Mouse (Mus musculus): ENCODE measurements at regions not wholly inside any gene's neighbourhood (a gene's known extent, or its start where the extent isn't known, plus 50 kb on each side); places are given as distances from the start of the nearest gene placed in this dataset.

DNA sequence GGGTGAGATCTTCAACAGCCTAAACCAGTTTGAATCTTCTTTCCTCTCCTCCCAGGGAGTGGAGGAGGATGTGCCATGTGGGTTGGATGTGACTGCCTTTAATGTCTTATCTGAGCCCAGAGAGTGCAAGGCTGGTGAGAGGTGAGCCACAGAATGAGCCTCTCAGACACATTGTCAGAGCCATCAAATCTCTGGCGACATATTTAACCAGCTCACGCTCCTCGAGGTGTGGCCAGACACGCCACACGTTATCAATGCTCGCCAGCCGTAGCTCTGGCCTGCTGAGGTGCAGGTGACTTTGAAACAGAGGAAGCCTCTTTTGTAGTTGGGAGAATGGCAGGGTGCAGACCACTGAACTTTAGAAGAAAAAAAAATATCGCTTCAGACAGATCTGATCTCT lies 463.5 kb upstream of the Kcnab2 start:
- intact Hi-C loops (cut with DNase I): no loop called here

DNA sequence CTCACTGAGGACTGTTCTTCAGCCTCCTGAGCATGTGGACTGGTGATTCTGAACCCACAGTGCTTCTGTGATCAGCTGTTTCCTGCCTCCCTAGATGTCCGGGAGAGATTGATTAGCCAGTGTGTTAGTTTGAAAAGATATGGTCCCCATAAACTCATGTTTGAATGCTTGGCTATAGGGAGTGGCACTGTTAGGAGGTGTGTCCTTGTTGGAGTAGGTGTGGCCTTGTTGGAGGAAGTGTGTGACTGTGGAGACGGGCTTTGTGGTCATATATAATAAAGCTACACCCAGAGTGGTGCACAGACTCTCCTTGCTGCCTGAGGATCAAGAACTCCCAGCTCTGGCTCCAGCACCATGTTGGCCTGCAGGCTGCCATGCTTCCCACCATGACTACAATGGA lies 458.9 kb upstream of the Kcnab2 start:
- intact Hi-C loops (cut with DNase I): no loop called here

DNA sequence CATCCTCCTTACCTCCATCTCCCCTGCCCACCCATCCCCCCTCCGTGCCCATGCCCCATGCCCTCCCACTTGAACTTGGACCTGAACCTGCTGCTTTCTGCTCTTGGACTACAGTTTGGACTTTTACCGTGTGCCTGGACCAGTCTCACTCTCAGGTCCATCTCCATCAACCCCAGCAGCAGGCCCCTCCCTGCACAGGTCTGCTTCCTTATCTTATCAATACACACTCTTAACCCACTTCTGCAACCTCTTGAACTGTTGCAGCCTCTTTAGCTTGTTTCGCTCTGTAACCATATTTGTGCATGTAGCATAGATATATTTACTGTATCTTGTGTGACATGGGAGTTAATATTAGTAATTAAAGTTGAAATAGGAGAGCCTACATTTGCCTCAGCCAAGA lies 457.8 kb upstream of the Kcnab2 start:
- intact Hi-C loops (cut with DNase I): no loop called here

DNA sequence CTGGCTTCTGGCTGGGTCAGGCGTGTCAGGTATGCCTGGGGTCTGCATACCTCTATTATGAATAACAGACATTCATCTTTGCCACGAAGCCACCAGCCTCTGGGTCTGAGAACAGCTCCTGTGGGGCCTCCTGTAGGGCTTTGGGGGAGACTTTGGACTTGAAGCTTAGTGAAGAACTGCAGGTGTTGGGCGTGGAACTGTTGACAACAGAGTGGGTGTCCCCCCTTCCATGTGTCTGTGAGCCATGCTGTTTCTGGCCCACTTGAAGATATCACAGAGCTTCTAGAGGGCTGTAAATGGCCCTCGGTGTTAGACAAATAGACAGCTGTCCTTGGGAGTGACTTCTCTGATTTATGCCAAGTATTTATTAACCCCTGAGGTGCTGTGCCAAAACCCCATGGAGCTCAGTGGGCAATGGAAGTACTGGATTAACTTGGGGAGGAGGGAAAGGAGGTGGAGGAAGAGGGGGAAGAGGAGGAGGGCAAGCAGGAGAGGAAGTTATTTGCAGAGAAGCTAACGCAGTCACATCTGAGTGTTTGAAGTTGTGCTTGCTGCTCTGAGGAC lies 450.8 kb upstream of the Kcnab2 start:
- intact Hi-C loops (cut with DNase I): no loop called here

DNA sequence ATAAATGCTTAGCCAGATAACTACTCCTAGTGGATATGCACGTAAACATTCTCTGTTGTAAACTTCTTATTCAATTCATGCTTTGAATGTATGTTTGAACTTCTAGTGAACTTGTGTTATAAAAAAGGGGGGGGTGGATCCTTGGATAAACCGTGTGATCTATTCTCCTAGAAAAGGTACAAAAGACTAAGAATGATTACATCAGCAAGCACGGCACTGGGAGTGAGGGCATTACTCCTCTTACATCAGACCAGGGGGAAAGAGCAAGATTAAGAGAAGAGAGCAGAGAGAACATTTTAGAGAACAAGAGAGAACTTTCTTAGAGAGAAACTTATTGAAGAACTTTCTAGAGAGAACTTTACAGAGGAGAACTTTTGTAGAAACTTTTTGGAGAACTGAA lies 442.6 kb upstream of the Kcnab2 start:
- intact Hi-C loops (cut with DNase I): no loop called here

DNA sequence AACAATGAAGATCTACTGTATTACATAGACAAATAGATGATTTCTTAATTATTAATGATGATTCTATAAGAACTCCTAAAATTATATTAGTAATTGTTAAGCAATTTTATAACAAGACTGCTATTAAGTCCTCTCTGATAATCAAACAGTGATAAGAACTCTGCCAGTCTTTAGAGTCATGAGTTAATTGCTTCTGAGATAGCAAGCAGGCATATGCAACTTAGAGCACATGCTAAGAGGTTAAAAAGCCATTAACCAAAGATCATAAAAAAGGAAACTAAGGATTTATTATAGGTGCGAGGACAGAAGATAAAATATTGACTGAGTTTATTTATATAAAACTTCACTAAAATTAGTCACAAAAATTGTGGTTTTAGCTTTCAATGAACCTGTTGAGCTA lies 442.2 kb upstream of the Kcnab2 start:
- intact Hi-C loops (cut with DNase I): no loop called here

DNA sequence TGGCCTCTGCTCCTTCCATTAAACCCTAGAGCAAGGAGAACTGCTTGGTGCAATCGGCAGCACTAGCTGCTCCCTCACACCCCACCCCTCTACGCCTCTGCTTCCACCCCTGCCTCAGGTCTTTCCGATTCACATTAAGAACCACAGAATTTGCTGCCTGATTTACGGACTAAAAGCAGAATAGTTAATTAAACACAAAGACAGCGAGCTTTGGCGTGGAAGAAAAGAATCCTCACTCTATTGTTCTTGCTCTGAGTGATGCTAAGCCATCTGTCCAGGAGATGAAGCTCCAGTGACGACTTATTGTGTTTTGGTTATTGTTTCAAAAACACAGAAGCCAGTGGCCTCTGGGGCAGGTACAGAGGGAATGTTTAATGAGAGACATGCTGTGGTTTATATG lies 438.9 kb upstream of the Kcnab2 start:
- intact Hi-C loops (cut with DNase I): no loop called here

DNA sequence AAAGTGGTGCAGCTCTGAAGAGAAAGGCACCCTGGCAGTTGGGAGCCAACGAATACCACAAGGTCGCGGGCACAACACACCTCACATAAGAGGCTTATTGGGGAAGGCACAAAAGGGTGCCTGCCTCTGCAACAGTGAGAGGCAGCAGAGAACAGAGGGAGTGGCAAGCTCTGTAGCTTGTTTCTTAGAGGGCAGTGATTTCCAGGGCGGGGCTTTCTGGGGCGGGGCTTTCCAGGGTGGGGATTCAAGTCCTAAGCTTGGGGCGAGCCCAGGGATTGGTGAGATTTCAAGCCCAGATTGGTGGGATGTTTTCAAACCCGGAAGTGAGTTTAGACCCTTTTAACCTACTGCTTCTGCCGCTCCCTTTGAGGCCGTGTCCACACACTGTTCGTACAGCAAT lies 435.8 kb upstream of the Kcnab2 start:
- intact Hi-C loops (cut with DNase I): no loop called here

DNA sequence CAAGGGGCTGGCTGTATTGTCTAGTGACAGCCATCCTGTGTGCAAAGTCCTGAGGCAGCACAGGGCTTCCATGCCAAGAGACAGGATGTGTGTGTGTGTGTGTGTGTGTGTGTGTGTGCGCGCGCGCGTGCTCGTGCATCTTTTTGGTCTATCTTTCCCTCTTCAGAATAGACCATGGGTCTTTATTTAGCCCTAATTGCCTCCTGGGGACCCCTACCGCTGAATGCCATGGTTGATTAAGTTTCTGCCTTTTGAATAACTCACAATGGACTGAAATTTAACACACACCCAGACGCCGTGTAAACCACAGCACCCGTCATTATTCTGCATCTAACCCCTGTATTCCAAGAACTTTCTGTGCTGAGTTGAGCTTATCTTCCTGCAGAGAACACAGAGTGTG lies 435.2 kb upstream of the Kcnab2 start:
- intact Hi-C loops (cut with DNase I): no loop called here

DNA sequence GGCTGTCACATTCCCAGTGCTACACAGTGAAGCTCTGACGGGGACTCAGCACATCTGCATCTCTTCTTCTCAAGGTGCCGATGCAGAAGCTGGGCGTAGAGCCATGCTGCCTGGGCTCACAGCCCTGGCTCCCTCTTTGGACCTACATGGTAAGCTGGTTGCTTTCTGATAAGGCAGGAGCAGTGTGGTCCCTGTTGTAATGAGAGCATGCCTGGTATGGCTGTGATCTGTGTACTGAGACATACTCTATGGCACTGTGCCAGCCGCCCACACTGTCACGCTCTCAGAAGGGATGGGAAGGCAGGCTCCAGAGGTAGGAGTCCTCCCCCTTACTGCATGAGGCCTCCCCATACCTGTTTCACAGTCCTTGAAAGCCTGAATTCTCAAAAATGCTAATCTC lies 430.6 kb upstream of the Kcnab2 start:
- intact Hi-C loops (cut with DNase I): no loop called here

DNA sequence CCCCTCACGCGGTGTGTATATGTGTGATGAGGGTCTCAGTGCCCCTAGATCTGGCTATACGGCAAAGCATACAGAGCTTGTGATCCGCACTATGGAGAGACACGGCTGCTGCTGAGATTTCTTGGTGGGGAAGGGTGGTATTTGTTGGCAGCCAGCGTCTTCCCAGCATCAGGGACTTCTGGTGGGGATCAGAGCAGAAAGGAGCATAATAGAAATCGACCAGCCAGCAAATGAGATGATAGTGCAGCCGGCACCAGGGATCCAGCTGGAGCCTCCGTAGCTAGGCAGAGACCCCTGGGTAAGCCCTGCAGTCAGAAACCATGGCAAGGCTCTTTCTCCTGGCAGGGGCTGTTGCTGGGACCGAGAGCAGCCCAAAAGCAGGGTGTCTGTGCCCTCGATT lies 425.2 kb upstream of the Kcnab2 start:
- intact Hi-C loops (cut with DNase I): no loop called here

DNA sequence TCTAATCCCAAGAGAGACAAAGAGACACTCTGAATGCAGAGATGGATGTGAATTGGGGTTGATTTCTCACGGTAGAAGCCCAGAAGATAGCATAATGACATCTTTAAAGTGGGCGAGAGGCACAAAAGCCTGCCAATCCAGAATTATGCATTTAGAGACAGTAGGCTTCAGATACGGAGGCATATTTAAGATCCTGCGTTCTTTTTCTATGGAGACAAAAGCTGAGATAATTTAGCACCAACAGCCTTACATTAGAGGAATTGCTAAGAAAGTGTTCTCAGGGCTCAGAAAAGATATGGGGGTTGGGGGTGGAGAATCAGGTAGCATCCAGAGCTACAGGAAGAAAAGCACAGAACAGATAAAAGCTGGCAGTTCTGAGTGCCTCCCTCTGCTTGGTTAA lies 422.4 kb upstream of the Kcnab2 start:
- intact Hi-C loops (cut with DNase I): no loop called here

DNA sequence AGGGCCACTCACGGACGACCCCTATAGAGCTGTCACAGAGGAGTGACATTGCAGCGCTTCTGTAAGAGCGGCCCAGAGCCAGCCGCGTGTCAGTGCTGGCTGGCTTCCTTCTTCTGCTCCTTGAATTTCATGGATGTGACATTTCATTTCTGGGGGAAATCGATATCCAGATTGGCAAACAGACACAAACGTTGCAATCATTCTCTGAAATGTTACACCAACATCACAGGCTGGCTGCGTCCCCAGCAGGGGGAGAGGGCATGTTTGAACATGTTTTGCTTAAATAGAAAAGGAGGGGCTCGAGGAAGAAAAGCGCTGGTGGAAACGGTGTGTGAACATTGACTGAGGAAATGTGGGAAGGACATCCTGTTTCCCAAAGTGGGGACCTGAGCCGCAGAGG lies 417.4 kb upstream of the Kcnab2 start:
- intact Hi-C loops (cut with DNase I): no loop called here

DNA sequence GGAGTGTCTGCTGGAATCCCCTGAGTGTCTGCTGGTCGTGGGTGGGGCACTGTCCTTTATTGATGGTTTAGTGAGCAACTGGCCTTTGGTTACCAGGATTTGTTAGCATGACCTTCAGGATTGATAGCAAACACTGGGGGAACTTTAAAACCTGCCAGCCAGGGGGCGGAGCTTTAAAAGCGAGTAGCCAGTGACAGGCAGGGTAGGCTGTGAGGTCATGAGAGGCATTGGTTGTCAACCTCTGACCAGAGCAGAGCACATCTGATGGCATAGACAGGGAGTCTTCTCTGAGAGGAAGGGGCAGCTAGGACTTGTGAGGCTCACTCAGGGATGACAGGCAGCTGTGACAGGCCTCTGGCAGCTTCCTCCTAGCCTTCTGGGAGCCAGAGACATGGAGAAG lies 415.3 kb upstream of the Kcnab2 start:
- intact Hi-C loops (cut with DNase I): no loop called here

DNA sequence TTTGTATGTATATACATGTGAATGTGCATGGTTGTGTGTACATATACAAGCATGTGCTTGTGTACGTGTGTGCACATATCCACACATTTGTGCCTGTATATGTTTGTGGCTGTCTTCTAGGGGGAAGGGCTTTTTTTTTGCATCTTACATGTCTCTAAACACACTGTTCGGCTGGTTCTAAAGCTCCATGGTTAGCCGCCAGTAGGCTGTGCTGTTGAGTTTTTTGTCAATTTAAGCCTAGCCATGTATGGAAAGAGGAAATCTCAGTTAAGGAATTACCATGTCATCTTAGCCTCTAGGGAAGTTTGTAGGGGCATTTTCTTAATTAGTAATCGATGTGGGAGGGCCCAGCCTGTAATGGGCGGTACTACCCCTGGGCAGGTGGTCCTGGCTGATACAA lies 411.5 kb upstream of the Kcnab2 start:
- intact Hi-C loops (cut with DNase I): no loop called here

DNA sequence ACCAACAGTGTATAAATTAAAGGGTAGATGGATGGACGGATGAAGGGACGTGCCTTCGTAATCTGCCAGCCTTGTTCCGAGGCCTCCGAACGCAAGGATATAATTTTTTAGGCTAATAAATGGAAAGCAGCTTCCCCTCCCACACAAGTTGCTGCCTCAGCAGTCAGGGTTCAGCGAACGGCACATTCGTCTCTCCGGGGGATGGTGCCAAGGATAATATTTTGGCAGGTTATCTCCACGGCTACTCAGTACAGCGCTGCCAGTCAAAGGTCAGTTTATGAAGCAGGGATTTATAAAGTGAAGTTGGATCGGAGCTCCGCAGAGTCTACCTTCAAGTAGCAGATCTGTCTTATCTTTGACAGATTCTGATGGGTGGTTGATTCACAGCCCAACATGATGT lies 410.6 kb upstream of the Kcnab2 start:
- intact Hi-C loops (cut with DNase I): no loop called here

DNA sequence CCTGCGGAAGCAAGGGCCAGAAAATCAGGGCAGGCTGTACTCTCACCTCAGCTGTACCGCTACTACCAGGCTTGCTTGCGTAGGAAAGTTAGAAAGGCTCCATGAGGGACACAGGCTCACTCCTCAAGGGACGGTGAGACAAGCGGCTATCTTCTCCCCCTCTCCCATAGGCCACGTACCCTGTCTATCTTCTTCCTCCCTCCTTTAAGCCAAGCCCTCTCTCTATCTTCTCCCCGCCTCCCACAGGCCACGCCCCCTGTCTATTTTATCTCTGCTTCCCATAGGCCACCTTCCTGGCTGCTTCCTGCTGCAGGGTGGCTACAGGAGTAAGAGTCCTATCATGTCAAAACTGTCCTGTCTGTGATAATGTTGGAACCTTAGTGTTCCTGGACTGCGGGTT lies 409.1 kb upstream of the Kcnab2 start:
- intact Hi-C loops (cut with DNase I): no loop called here

DNA sequence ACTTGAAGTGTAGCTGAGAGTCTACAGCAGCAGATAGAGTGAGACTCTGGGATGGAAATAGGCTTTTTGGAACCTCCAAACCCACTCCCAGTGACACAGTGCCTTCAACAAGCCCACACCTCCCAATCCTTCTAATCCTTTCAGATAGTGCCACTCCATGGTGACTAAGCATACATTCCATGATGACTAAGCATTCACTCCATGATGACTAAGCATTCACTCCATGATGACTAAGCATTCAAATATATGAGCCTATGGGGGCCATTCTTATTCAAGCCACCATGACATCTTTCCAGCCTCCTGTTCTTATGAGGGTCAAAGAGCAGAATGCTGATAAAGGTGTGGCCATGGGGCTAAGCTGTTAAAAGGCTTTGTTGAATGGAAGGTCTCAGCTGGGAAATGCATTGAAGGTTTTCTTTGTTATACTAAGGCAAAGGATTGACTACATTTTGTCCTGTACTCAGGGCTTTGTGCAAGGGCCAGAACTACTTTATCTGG lies 403.8 kb upstream of the Kcnab2 start:
- intact Hi-C loops (cut with DNase I): no loop called here

DNA sequence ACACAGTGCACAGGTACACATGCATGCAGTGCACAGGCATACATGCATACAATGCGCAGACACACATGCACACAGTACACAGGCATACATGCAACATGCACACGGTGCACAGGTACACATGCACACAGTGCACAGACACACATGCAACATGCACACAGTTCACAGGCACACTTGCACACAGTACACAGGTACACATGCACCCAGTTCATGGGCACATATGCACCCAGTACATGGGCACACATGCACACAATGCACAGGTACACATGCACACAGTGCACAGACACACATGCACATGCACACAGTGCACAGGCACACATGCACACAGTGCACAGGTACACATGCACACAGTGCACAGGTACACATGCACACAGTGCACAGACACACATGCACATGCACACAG lies 402.7 kb upstream of the Kcnab2 start:
- intact Hi-C loops (cut with DNase I): no loop called here

DNA sequence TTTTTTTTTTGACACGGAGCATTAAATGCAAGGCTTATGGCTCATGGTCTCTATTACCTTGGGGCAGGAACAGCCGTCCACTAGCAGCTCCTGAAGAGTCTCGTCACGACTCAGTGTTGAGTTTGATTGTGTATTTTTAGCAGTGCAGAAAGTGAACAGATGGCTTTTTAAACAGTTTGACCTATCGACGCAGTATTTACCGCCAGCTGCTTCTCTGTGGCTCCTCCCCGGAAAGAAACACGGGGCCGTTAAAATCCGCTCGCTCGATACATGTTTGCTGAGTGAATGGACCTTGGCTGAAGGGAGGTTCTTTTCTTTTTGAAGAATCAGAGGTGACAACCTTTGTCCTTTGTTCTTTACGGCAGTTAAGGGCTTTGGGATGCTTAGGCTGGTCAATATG lies 401.3 kb upstream of the Kcnab2 start:
- intact Hi-C loops (cut with DNase I): no loop called here

DNA sequence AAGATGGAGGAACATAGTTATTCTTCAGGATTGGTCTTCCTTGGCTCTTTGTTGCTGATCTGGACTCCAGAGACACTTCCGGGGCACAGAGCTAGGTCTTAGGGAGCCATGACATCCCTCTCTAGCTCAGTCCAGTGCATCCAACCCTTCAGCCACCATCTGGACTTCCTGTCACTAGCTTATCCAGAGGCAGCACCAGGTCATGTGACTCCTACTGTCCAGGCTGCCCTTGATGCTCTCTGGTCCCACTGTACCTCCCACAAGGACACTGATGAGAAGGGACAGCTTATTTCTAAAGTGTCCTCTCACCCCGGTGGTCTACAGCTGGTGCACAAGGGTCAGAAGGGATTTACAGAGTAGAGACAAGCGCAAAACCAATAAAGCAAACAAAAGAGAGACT lies 400.7 kb upstream of the Kcnab2 start:
- intact Hi-C loops (cut with DNase I): no loop called here

DNA sequence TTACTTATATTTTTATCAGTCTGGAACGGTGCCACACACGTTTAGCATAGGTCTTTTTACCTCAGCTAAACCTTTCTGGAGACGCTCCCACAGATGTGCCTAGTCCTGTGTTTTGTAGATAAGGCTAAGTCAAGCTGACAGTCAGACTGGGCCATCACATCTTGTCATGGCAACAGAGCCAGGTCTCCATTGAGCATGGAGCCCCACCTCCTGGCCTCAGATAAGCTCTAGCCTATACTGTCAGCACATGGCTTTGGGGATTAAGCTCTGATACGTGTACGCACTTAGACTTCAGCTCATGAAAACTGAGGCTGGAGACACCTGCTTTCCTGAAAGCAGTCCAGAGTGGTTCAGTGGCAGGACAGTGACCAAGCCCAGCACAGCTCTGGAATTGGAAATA lies 392.4 kb upstream of the Kcnab2 start:
- intact Hi-C loops (cut with DNase I): no loop called here

DNA sequence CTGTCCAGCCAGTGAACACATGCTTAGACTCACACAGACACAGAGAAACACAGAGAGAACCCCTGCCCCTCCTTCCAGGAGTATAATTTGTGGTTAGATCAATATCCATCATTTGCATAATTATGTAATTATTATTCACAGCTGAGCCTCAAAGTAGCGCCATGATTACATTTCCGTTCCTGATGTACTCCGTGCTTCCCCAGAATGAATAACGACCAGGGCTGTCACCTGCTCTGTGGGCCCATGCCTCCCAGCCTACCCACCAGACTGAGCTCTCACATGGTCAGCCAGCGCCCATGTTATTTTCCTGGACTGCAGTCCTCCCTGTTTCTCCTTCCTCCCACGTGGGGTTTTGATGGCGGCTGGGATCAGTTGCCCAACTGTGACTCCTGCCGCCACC lies 388.2 kb upstream of the Kcnab2 start:
- intact Hi-C loops (cut with DNase I): no loop called here

Measured in adrenal gland (tissue).